Mouse (Mus musculus) telencephalon, adult 2 months (tissue): ENCODE measurements around the gene Emsy.

Experiments
- DNase-seq: peaks from one replicate; pipeline ENCODE4 v3.0.0-alpha.2; 2011; ENCODE audit warnings: low read depth, low spot score

Emsy gene

GRCm38 (mm10) chr7:98542731-98543142 is 113.8 kb downstream of the Emsy start:
- DNase-seq = peak; percentile 52

- no peak for DNase-seq
Observed at GRCm38 (mm10) chr7:98542267-98542666, 114.3 kb downstream of the Emsy start.

- no peak for DNase-seq
Observed at GRCm38 (mm10) chr7:98541564-98541963, 115.0 kb downstream of the Emsy start.

GRCm38 (mm10) chr7:98540879-98541278 is 115.7 kb downstream of the Emsy start:
- no peak for DNase-seq

GRCm38 (mm10) chr7:98537967-98538573 is 118.5 kb downstream of the Emsy start:
- DNase-seq = no peak

GRCm38 (mm10) chr7:98537210-98537966 is 119.2 kb downstream of the Emsy start:
- DNase-seq = no peak
